Mouse (Mus musculus) heart, embryonic 12.5 days (tissue): ENCODE data around the gene Peak1. TPM values are rescaled to one million over a fixed set of nuclear protein-coding genes. Genes with fewer than 3 reads are reported as not detected.

ENCODE experiments used
- ATAC-seq: fragments of 200-750 bp; cut with Nextera tagmentation; 2 replicates; pipeline ENCODE4 v1.8.0; 2017; ENCODE audit warnings: moderate TSS enrichment, moderate library complexity; ENCODE audit not compliant: insufficient number of reproducible peaks, low FRiP score
- H3K27ac ChIP-seq: fragments of 300-500 bp; sonication (generic); 2 replicates; pipeline ENCODE4 v1.5.1; 2016; ENCODE audit warnings: mild to moderate bottlenecking, moderate library complexity; ENCODE audit not compliant: poor library complexity, severe bottlenecking
- H3K27me3 ChIP-seq: fragments of 300-500 bp; sonication (generic); replicated peaks from 2 replicates; pipeline ENCODE4 v1.6.1; 2016; ENCODE audit warnings: mild to moderate bottlenecking, moderate library complexity
- H3K36me3 ChIP-seq: fragments of 300-500 bp; sonication (generic); 2 replicates; pipeline ENCODE4 v1.6.1; 2016; ENCODE audit warnings: mild to moderate bottlenecking, moderate library complexity
- H3K4me1 ChIP-seq: fragments of 300-500 bp; sonication (generic); replicated peaks from 2 replicates; pipeline ENCODE4 v1.6.1; 2016; ENCODE audit warnings: mild to moderate bottlenecking
- H3K4me2 ChIP-seq: fragments of 300-500 bp; sonication (generic); 2 replicates; pipeline ENCODE4 v1.6.1; 2016; ENCODE audit warnings: mild to moderate bottlenecking, moderate library complexity
- H3K4me3 ChIP-seq: fragments of 300-500 bp; sonication (generic); 2 replicates; pipeline ENCODE4 v1.5.1; 2016; ENCODE audit warnings: mild to moderate bottlenecking
- H3K9ac ChIP-seq: fragments of 300-500 bp; sonication (generic); 2 replicates; pipeline ENCODE4 v1.6.1; 2016; ENCODE audit warnings: mild to moderate bottlenecking, moderate library complexity
- H3K9me3 ChIP-seq: fragments of 300-500 bp; sonication (generic); replicated peaks from 2 replicates; pipeline ENCODE4 v1.6.1; 2016; ENCODE audit warnings: mild to moderate bottlenecking, moderate library complexity
- WGBS: fragments of 180-500 bp; shearing (Covaris S2); methylation state at CpG from one replicate; pipeline ENCODE4 v1.1.7; 2016; 5-methylcytosine and 5-hydroxymethylcytosine counted together
- polyA plus RNA-seq: library from polyadenylated mRNA; unstranded; fragments of >200 nt; fragmentation: Nextera tagmentation; extraction: Ambion mirVana; gene quantifications from 2 replicates; pipeline ENCODE4 v1.2.1, GENCODE M21; 2016

Gene Peak1
- polyA plus RNA-seq, 1 experiment from 2014 or later, result 15.0 TPM

DNA sequence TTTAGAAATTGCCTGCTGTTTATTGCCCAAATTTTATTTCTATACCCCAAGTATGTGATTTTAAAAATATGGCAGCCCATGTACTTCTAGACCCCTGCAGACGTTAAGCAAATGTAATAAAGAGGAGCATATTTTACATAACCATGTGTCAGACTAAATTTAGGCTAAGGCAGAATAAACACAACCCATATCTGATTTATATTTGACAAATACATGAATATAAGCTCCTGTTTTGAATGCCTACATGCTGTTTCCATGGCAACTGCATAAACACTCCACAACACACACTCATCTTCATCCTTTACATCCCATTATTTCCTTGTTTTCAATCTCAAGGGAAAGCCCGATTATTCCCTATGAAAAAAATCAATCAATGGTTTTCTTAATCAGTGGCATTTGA is 108.8 kb downstream of the Peak1 start:
- no peak overlapping the region for H3K4me3 ChIP-seq
- no peaks in the 10 kb centered on the region for H3K27me3 ChIP-seq
- no peaks in the 10 kb centered on the region for H3K9me3 ChIP-seq
- H3K36me3 ChIP-seq, result no peaks in the 10 kb centered on the region
- no peak overlapping the region for H3K4me2 ChIP-seq
- H3K9ac ChIP-seq, result no peak overlapping the region
- H3K27ac ChIP-seq, result no peak overlapping the region
- WGBS, result 78% methylated on average over 2 of the region's 2 CpGs
- H3K4me1 ChIP-seq, result peaks cover 3% of the 10 kb centered on the region
- no peak for ATAC-seq

DNA sequence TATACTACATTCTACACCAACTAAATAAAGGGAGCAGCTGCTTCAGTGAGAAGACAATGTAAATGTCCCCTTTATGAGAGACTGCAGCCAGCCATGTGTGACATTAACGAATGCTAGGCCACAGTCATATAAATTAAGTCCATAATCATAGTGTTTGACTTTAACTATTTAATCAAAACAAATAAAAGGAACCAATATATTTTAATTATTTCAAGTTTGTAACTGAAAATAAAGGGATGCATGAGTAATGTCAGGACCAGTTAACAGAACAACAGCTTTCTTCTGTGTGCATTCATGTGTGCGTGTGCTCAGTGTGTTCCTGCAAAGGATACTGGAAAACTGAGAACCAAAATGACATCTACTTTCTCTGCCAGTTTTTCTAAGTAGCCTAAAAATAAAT is 113.3 kb downstream of the Peak1 start:
- WGBS, result 82% methylated on average over 2 of the region's 2 CpGs
- Histone ChIP-seq H3K9ac (no peak overlapping the region), H3K4me2 (no peak overlapping the region)

DNA sequence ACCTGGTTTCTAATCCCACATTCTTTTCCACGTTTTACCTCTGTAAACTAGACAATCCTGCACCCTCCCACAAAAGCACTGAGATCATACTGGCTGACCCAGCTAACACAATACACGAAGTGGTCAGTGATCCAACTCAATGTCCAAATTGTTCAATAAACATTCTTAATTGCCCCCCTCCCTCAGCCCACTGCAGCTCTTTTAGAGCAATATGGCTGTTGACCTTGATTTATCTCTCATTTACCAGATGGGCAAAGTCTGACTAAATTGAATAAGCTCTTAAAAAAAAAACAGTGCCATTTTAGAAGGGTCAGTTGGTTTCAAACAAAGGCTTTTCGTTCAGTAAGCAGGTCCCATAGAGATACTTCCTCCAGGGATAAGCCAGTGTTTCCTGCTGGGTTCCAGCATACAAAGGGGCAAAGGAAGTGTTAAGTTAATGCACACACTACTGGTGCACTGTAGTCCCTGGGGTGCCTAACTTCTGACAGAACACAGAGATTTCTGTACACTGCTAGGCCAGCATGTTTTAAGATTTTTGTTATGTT is 114.9 kb downstream of the Peak1 start:
- H3K4me2 ChIP-seq, result no peak overlapping the region
- WGBS, result 59% methylated on average over 3 of the region's 3 CpGs
- no peaks in the 10 kb centered on the region; the same call in 1 of the 2 replicates for H3K36me3 ChIP-seq
- no peak overlapping the region for H3K9ac ChIP-seq
- ATAC-seq, result no peak
- no peak overlapping the region for H3K27ac ChIP-seq
- H3K4me3 ChIP-seq, result no peak overlapping the region
- H3K4me1 ChIP-seq, result peaks cover 9% of the 10 kb centered on the region
- no peaks in the 10 kb centered on the region for H3K9me3 ChIP-seq
- no peaks in the 10 kb centered on the region for H3K27me3 ChIP-seq

More for the DNA sequence above, 113.3 kb downstream of the Peak1 start:
- H3K9me3 ChIP-seq, result no peaks in the 10 kb centered on the region
- no peak overlapping the region for H3K27ac ChIP-seq
- H3K36me3 ChIP-seq, result no peaks in the 10 kb centered on the region; the same call in 1 of the 2 replicates
- no peaks in the 10 kb centered on the region for H3K27me3 ChIP-seq
- no peak for ATAC-seq
- peaks cover 2% of the 10 kb centered on the region; the same call in 1 of the 2 replicates for H3K4me1 ChIP-seq
- H3K4me3 ChIP-seq, result no peak overlapping the region

DNA sequence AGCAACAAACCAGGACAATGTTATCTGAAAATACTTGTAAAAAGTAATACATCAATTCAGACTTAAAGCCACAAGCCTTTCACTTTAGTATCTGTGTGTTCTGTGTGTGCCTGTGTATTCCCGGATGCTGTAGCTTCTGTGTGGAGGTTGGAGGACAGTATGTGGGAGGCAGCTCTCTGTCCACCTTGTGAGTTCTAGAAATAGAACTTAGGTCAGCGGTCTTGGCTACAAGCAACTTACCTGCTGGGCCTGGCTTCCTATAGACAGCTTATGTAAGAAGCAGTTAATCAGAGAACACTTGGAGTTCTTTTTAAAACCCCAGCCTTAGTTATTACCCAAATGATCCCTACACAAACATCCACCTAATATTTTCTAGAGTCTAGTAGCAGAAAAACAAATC is 127.8 kb downstream of the Peak1 start:
- ATAC-seq, result no peak
- 79% methylated on average over 2 of the region's 2 CpGs for WGBS

DNA sequence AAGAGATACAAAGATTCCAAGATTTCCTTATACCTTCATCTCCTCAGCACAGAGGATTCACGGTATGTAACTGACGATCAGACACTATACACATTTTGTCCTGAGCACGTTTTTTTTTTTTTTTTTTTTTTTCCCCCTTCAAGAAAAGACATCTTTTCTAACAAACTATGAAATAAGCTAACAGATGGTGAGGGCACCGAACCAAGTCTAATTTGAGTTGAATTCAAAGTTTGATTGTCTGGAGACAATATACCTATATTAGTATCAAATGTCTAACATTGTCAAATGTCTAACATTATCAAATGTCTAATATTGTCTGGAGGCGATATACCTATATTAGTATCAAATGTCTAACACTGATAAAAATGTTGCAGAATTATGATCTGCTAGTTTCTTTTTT is 135.4 kb downstream of the Peak1 start:
- no peaks in the 10 kb centered on the region for H3K27me3 ChIP-seq
- WGBS, result 89% methylated on average over 5 of the region's 5 CpGs
- H3K27ac ChIP-seq, result no peak overlapping the region
- no peaks in the 10 kb centered on the region for H3K36me3 ChIP-seq
- no peaks in the 10 kb centered on the region for H3K9me3 ChIP-seq
- H3K4me2 ChIP-seq, result no peak overlapping the region
- peaks cover 5% of the 10 kb centered on the region; the same call in 1 of the 2 replicates for H3K4me1 ChIP-seq
- no peak overlapping the region for H3K9ac ChIP-seq
- no peak for ATAC-seq
- no peak overlapping the region for H3K4me3 ChIP-seq

More for the DNA sequence above, 127.8 kb downstream of the Peak1 start:
- Histone ChIP-seq H3K9ac (no peak overlapping the region), H3K36me3 (no peaks in the 10 kb centered on the region), H3K4me1 (0 out of 2 replicates have a peak, but pooled peaks cover 6% of the 10 kb centered on the region), H3K4me2 (no peak overlapping the region), H3K27ac (no peak overlapping the region), H3K27me3 (no peaks in the 10 kb centered on the region), H3K4me3 (no peak overlapping the region), H3K9me3 (no peaks in the 10 kb centered on the region)

DNA sequence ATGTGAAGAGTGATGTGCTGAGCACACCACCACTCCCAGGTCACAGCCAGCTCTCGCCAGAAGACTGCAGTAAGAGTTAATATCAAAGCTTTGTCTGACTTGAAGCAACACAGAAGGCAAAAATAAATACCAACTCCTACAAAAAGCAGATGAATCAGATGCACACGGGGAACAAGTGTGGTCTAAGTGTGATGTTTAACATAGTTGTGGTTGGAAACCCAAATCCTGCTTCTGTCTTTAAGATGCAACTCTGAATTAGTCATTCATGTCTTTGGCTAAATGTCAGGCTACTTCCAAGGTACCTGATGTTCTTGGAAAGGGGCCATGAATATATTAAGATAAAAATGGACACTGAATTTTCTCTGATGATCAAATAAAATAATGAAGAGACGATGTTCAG is 144.3 kb downstream of the Peak1 start:
- H3K27ac ChIP-seq, result no peak overlapping the region
- no peak overlapping the region for H3K9ac ChIP-seq
- WGBS, result 82% methylated on average over 3 of the region's 3 CpGs
- no peaks in the 10 kb centered on the region for H3K27me3 ChIP-seq
- 0 out of 2 replicates have a peak, but pooled peaks cover 4% of the 10 kb centered on the region for H3K36me3 ChIP-seq
- H3K4me1 ChIP-seq, result peaks cover 8% of the 10 kb centered on the region; the same call in 1 of the 2 replicates
- H3K9me3 ChIP-seq, result no peaks in the 10 kb centered on the region
- no peak overlapping the region for H3K4me2 ChIP-seq
- ATAC-seq, result no peak
- no peak overlapping the region for H3K4me3 ChIP-seq

DNA sequence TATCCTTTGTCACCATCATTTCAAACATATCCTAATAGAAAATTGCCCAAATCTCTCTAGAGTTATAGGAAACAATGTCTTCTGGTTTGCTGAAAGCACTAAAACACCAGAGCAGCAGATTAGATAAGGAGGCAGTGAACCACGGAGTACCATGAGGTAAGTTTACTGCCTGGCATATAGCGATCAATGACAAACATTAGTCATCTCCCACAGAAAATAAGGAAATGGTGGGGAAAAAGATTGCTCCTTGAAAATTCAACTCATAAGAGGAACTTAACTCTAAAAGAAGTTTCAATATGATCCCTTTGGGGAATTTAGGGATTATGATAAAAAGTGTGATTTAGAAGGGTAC is 145.6 kb downstream of the Peak1 start:
- no peak for ATAC-seq
- Histone ChIP-seq H3K4me2 (no peak overlapping the region), H3K4me1 (peaks cover 11% of the 10 kb centered on the region), H3K27ac (no peak overlapping the region), H3K27me3 (no peaks in the 10 kb centered on the region), H3K36me3 (0 out of 2 replicates have a peak, but pooled peaks cover 4% of the 10 kb centered on the region), H3K4me3 (no peak overlapping the region), H3K9me3 (no peaks in the 10 kb centered on the region), H3K9ac (no peak overlapping the region)
- WGBS, result 32% methylated on average over 2 of the region's 2 CpGs

DNA sequence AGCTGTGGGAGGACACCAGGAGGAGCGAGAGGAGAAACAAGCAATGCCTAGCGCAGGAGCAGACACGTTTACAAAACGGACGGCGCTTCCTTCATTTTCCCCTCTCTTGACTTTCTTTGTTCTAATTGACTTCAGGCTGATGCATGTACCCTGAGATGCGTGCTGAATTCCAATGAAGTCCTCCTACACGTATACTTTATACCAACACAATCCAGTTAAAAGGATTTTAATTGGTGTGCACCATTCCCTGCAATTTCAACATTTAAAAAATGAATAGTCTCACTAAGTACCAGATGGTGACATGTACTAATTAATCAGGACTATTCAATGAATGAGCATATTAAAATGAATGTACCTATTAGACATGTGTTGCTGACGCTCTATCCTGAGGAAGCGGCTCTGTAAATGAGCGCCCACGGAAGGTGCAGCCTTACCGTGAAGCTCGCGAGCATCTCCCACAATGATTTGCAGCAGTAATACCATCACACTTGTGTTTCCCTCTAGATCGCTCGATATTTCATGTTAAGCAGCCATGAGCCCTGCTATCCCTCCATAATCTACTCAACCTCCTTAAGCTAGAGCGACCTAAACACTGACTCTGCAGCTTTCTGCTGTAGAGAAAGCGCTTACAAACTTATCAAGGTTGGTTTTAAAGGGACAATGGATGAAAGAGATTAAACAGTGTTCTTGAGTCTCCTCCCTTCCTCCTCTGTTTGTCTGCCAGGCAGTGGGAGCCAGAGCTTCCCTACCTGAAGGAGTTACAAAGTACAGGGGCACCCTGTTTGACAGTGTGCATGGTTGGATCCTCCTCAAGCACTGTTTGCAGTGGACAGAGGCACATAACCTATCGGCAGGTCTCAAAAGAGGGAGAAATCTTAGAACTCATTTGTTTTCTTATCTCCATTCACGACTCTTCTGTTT is 146.3 kb downstream of the Peak1 start:
- H3K9ac ChIP-seq, result no peak overlapping the region
- no peak overlapping the region for H3K4me3 ChIP-seq
- H3K9me3 ChIP-seq, result no peaks in the 10 kb centered on the region
- H3K27me3 ChIP-seq, result no peaks in the 10 kb centered on the region
- no peak overlapping the region for H3K4me2 ChIP-seq
- H3K36me3 ChIP-seq, result 0 out of 2 replicates have a peak, but pooled peaks cover under 1% of the 10 kb centered on the region
- peaks cover 11% of the 10 kb centered on the region for H3K4me1 ChIP-seq
- H3K27ac ChIP-seq, result no peak overlapping the region
- 79% methylated on average over 21 of the region's 21 CpGs for WGBS
- no peak for ATAC-seq

DNA sequence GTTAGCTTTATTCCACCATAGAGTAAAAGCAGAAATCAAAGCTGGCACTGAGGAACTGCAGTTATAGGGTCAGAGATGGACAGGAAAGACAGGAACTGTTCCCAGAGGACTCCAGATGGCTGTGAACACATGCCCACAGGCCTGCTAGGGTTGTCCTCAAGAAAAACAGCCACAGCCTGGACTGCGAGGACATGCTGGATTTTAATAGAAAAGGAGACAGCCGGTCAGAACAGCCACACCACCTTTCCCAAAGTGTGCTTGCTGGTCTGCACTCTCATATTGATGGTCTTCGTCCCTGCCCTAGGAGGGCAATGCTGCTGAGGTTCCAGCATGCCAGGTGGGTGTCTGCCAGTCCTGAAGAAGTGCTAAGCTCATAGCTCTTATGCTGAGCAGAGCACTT is 148.8 kb downstream of the Peak1 start:
- Histone ChIP-seq H3K27ac (no peak overlapping the region), H3K4me3 (no peak overlapping the region), H3K4me2 (no peak overlapping the region), H3K36me3 (no peaks in the 10 kb centered on the region), H3K9me3 (no peaks in the 10 kb centered on the region), H3K27me3 (no peaks in the 10 kb centered on the region), H3K9ac (no peak overlapping the region), H3K4me1 (peaks cover 30% of the 10 kb centered on the region)
- ATAC-seq, result no peak
- WGBS, result 67% methylated on average over 3 of the region's 3 CpGs

DNA sequence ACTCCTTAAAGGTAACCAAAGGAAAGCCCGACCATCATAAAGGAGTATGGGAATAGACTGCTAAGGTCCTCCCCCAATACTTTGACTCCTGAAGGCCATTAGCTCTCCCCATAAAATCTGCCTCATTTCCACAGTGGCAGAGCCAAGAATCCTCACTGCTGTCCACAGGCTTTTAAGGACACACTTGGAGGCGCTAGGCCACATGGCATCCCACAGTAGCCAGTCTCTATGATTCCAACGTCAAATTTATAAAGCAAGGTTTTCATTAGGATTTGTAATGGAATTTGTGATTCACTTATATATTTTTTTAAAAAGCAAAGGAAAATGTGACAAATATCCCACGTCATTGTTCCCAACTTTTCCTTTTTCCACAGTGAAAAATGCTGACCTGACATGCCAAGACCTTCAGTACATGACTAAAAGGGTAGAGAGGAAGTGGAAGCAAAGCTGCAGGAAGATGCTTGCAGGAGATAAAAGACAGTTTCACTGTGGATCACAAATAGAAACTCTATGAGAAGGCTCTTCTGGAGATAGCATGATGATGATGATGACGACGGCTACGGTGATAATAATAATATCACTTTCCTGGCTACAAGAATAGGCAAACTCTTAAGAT is 151.6 kb downstream of the Peak1 start:
- peak overlapping the region; percentile 70 for H3K27ac ChIP-seq
- ATAC-seq, result no peak
- H3K4me1 ChIP-seq, result peaks cover 34% of the 10 kb centered on the region

DNA sequence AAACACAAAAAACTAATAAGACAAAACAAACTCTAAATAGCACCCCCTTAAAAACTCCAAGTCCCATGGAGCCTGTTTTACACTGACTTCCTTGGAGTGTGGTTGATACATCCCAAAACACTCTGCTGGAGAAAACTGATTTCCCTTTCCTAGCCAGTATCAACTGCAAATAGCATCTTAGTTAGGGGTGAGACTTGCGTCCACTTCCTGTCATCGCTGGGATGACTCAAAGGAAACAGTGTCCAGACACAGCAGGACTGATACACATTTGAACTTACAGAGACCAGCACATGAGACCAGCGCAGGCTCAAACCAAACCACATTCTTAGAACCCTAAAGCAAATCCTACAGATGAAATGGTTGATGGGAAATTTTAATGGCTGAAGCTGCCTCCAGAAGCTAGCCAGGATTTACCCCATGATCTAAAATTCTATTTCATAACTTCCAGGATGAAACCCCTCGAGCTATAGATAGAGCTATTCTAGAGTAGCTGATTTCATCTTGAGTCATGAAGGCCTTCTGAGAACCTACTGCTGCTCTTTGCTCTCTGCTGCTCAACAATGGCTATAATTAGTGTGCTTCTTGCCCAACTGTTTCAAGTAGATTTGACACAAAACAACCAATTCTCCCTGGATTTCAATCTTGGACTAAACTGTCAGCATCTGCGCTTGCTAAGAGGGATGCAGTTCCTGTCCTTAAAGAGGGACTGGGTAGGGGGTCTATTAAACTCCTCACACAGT is 152.2 kb downstream of the Peak1 start:
- H3K9me3 ChIP-seq, result no peaks in the 10 kb centered on the region
- no peak overlapping the region for H3K4me2 ChIP-seq
- no peak overlapping the region for H3K4me3 ChIP-seq
- no peaks in the 10 kb centered on the region for H3K36me3 ChIP-seq
- H3K27ac ChIP-seq, result peak overlapping the region; percentile 70
- no peak for ATAC-seq
- peaks cover 39% of the 10 kb centered on the region for H3K4me1 ChIP-seq
- WGBS, result 36% methylated on average over 5 of the region's 5 CpGs
- H3K27me3 ChIP-seq, result no peaks in the 10 kb centered on the region
- H3K9ac ChIP-seq, result no peak overlapping the region

More for the DNA sequence above, 151.6 kb downstream of the Peak1 start:
- H3K36me3 ChIP-seq, result no peaks in the 10 kb centered on the region
- H3K27me3 ChIP-seq, result no peaks in the 10 kb centered on the region
- H3K9ac ChIP-seq, result no peak overlapping the region
- no peak overlapping the region for H3K4me3 ChIP-seq
- H3K9me3 ChIP-seq, result no peaks in the 10 kb centered on the region
- no peak overlapping the region for H3K4me2 ChIP-seq
- WGBS, result 63% methylated on average over 7 of the region's 7 CpGs
